Mouse (Mus musculus): ENCODE data around the gene Fndc3b. TPM values are rescaled to one million over a fixed set of nuclear protein-coding genes. Genes with fewer than 3 reads are reported as not detected.

The Fndc3b gene
- polyA plus RNA-seq, 1 experiment from 2014 or later = 153 TPM

DNA sequence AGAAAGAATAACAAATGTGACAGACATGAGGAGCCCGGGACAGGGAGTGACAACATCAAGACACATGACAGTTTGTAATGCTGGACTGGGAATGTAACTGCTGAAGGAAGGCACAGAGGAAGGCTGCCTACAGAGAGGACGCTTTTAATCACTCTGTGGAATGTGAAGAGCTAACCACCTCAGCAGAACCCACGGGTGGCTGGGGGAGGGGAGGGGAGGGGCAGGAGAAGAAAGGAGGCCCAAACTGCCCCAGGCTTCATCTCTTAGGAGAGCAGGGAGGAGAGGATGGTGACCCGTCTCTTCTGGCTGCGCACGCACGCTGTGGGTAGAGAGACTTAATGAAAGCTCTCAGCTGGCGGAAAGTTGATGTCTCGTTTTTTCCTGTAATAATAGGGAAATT lies 25.1 kb upstream of the Fndc3b start:
- H3K27me3 ChIP-seq = no peaks in the 10 kb centered on the region
- no peak for TF ChIP-seq CTCF (IDR thresholded peaks at IDR 0.05)
- in situ Hi-C loops (cut with MboI; ENCODE audit: low pct_unique_long_range_greater_than_20kb) = no loop called here
- ATAC-seq (no peak), DNase-seq (ENCODE audit: low read depth, low spot score) (no peak)
- ChIA-PET CTCF (interaction anchor here (1.2 to 1.3 kb wide), 2 partner anchors 14 to 24 kb away, joined by 3 read pairs; no protein-coding TSS in a partner anchor), POLR2A (no interaction called here)

DNA sequence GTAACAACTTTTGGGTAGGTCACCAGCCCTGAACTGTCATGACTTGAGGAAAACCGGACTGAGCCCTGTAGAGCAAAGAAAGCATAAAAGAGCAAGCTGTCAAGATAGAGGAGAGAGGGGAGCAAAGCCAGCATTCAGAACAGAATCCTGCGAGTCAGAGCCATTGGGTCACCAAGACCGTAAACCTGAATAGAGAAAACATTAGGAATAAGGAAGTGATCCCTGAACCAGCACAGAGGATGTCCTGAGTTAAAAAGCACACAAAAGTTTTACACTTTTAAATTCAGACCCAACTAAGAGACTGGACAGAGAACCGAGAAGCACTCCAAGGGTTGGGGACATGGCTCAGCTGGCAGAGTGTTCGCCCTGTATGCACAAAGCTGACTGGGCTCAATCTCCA lies 24.0 kb upstream of the Fndc3b start:
- no peaks in the 10 kb centered on the region for H3K27me3 ChIP-seq
- no peak for ATAC-seq
- in situ Hi-C loops (cut with MboI; ENCODE audit: low pct_unique_long_range_greater_than_20kb) = no loop called here
- DNase-seq (ENCODE audit: low read depth, low spot score) = no peak
- CTCF ChIA-PET = no interaction called here
- POLR2A ChIA-PET = no interaction called here
- TF ChIP-seq CTCF (IDR thresholded peaks at IDR 0.05) = no peak

DNA sequence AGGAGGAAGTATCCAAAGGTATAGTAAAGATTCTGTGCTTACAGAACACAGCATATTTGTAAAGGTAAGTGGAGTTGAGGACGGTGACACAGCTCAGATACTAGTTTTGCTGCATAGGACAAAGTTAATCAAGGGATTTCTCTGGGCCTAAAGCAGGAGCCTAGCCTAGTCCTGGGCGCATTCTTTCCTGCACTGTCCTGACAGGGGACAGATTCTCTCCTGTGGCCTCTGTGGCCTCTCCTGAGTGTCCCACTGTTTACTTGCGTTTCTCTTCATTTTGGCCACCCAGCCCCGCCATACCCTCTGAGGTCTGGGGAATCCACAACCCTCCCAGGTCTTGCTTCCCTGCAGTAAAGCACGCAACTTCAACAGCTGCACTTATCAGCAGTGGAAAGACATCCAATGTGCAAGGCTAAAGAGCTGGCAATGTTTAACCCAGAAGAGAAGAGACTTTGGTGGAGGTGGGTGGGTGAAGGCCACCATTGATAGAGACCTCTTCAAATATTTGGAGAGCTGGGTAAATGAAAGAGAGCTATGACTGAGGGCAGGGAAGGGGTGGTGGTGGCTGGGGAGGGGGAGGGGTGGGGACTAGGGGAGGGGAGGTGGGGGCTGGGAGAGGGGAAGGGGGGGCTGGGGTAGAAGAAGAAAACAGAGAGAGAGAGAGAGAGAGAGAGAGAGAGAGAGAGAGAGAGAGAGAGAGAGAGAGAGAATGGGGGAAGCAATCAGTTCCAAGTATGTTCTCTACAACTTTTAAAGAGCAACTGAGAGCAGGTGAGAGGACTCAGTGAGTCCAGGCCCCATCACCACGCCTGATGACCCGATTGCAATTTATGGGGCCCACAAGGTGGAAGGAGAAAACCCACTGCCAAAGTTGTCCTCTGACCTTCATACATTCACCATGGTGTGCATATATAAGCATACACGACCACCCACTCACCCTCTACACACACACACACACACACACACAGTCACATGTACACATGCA lies 18.0 kb upstream of the Fndc3b start:
- DNase-seq (ENCODE audit: low read depth, low spot score) (no peak), ATAC-seq (no peak)
- in situ Hi-C loops (cut with MboI; ENCODE audit: low pct_unique_long_range_greater_than_20kb) = no loop called here
- no peaks in the 10 kb centered on the region for H3K27me3 ChIP-seq
- no peak for TF ChIP-seq CTCF (IDR thresholded peaks at IDR 0.05)
- ChIA-PET CTCF (interaction anchor here (1.3 kb wide), 1 partner anchor 28 kb away, joined by 3 read pairs; no protein-coding TSS in a partner anchor), POLR2A (no interaction called here)

DNA sequence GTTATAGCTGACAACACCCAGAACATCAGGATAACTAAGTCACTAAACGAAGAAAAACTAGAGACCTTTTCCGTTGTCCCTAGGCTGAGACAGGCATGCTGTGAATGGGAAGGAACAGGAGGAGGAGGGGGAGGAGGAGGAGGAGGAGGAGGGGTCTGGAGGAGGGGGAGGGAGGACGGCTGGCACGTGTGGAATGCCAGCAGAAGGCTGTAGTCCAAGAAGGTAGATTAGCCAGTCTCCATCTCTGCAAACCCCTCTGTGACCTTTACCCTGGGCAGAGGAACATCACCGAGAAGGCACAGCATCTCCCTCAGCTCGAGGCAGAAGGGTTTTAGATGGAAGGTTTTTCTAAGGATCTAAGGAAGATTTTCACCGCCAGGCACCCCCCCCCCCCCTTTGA lies 17.1 kb upstream of the Fndc3b start:
- no peak for TF ChIP-seq CTCF (IDR thresholded peaks at IDR 0.05)
- H3K27me3 ChIP-seq = no peaks in the 10 kb centered on the region
- in situ Hi-C loops (cut with MboI; ENCODE audit: low pct_unique_long_range_greater_than_20kb) = no loop called here
- CTCF ChIA-PET = interaction anchor here (1.3 kb wide), 1 partner anchor 29 kb away, joined by 3 read pairs; no protein-coding TSS in a partner anchor
- POLR2A ChIA-PET = interaction anchor here (0.6 kb wide), 1 partner anchor 890 kb away, joined by 3 read pairs; no protein-coding TSS in a partner anchor
- DNase-seq (ENCODE audit: low read depth, low spot score) = no peak
- no peak for ATAC-seq

DNA sequence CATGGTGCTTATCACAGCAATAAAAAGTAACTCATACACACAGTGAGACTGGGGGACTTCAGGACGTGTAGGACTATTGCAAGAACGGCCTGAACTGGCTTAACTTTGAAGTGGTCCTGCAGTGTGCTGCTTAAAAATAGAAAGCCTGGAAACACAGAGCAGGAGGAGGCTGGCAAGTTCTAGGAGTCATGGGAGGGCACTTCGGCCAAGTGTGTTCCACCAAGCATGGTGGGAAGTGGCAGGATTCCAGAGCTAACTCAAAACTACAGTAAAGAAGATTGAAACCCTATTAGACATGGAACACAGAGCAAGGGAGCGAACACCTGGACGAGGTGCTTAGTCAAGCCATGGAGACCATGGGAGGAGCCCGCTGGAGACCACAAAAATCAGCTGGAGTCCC lies 14.6 kb upstream of the Fndc3b start:
- ChIA-PET POLR2A (no interaction called here), CTCF (interaction anchor here (1.0 to 1.3 kb wide), 2 partner anchors 14 to 288 kb away, joined by 3 read pairs; no protein-coding TSS in a partner anchor)
- no peaks in the 10 kb centered on the region for H3K27me3 ChIP-seq
- TF ChIP-seq CTCF (IDR thresholded peaks at IDR 0.05) = no peak
- in situ Hi-C loops (cut with MboI; ENCODE audit: low pct_unique_long_range_greater_than_20kb) = no loop called here
- DNase-seq (ENCODE audit: low read depth, low spot score) (no peak), ATAC-seq (no peak)

DNA sequence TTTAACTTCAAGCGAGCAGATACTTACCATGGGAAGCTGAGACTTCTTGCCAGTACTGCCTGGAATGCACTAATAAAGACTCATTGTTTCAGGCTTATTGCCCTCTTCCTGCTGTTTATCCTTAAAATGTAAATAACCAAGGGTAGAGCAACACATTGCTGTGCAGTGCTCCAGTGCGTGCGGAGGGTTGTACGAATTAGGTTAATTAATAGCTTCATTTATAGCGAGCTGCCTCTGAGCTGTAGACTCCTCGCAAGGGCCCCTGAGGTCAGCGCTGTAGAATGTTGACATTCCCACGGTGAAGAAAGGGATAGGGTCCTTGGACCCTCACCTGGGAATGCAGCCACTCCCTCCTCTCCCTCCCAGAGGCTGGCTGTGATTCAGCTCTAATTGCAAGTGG lies 13.1 kb upstream of the Fndc3b start:
- ChIA-PET CTCF (interaction anchor here (0.8 kb wide), 1 partner anchor 54 kb away, joined by 3 read pairs; no protein-coding TSS in a partner anchor), POLR2A (interaction anchor here (1.1 kb wide), 1 partner anchor 13 kb away, joined by 3 read pairs; the partner anchor contains the start of gene Fndc3b)
- in situ Hi-C loops (cut with MboI; ENCODE audit: low pct_unique_long_range_greater_than_20kb) = no loop called here
- H3K27me3 ChIP-seq = no peaks in the 10 kb centered on the region
- no peak for ATAC-seq
- no peak for TF ChIP-seq CTCF (IDR thresholded peaks at IDR 0.05)
- DNase-seq (ENCODE audit: low read depth, low spot score) = no peak

DNA sequence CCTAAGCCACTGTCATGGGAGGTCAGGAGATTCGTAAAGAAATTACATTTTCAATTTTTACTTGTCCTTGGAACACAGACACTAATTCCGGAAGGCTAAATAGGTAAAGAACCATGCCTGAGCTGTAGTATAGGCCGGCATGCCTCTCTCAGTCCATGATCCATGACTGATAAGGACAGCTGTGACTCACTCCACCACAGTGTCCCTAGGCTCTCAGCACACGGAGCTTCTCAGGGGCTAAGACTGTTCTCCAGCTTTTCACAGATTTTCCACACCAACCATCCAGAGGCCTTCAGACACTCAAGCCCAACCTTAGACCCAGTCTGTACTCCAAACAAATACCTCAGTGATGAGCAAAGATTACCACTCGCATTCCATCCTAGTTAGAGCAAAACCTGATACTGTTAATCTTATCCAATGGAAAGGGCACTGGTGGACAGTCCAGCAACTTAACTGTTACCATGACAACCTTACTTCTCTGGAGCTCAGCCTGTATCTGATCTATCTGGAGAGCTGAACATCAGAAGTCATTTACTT lies 7.8 kb upstream of the Fndc3b start:
- TF ChIP-seq CTCF (IDR thresholded peaks at IDR 0.05) = no peak
- H3K27me3 ChIP-seq = no peaks in the 10 kb centered on the region
- in situ Hi-C loops (cut with MboI; ENCODE audit: low pct_unique_long_range_greater_than_20kb) = loop anchor here (5.0 to 10.0 kb wide), 2 partner anchors 68 to 386 kb away; no protein-coding TSS in a partner anchor
- ChIA-PET POLR2A (interaction anchor here (0.6 kb wide), 1 partner anchor 23 kb away, joined by 3 read pairs; no protein-coding TSS in a partner anchor), CTCF (interaction anchor here (0.7 to 1.5 kb wide), 7 partner anchors 12 to 321 kb away, joined by 3 to 5 read pairs (median 3); no protein-coding TSS in a partner anchor)
- DNase-seq (ENCODE audit: low read depth, low spot score) (no peak), ATAC-seq (peak; percentile 91)

DNA sequence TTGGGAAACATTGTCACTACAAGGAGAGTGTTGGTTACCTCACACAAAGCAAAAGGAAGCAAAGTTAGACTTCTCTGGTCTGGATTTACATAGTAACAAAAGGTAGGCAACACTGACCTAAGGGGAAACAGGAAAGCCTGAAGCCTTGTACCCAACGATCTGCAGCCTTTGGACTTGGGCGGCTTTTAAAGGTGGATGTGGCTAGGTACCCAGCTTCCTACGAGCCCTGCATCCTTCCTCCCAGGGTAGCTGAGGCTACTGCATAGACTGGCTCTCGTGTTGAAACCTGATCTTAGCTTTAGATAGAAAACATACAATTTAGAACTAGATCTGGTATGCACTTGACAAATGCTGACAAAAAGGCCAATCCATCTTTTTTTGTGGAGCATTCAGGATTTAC lies 2.9 kb upstream of the Fndc3b start:
- in situ Hi-C loops (cut with MboI; ENCODE audit: low pct_unique_long_range_greater_than_20kb) = loop anchor here (5.0 to 10.0 kb wide), 2 partner anchors 148 to 391 kb away; no protein-coding TSS in a partner anchor
- no peaks in the 10 kb centered on the region for H3K27me3 ChIP-seq
- ChIA-PET CTCF (interaction anchor here (1.4 kb wide), 1 partner anchor 393 kb away, joined by 5 read pairs; no protein-coding TSS in a partner anchor), POLR2A (no interaction called here)
- DNase-seq (ENCODE audit: low read depth, low spot score) = no peak
- no peak for ATAC-seq
- TF ChIP-seq CTCF (IDR thresholded peaks at IDR 0.05) = no peak

DNA sequence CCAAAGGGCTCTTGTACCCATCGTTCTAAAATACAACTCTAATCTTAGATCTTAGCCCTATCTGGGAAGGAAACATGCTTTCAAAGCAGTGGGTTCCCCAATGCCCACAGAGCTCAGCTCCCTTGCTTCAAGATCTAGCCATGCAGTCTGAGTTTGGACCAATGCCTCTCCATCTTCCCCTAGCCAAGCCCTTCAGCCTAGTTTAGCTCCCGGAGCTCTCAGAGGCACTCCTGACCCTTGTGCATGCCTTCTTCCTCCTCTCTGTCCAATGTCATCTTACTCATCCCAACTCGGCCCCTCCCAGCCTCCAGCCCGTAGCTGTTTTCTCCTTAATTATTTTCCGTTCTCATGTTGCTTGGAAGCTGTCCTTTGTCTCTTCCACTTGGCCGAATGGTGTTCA lies 1.3 kb upstream of the Fndc3b start:
- no peak for ATAC-seq
- ChIA-PET CTCF (interaction anchor here (0.9 to 2.0 kb wide), 8 partner anchors 10 to 395 kb away, joined by 3 to 5 read pairs (median 4); no protein-coding TSS in a partner anchor), POLR2A (no interaction called here)
- no peak for DNase-seq (ENCODE audit: low read depth, low spot score)
- in situ Hi-C loops (cut with MboI; ENCODE audit: low pct_unique_long_range_greater_than_20kb) = loop anchor here (5.0 to 10.0 kb wide), 2 partner anchors 150 to 392 kb away; no protein-coding TSS in a partner anchor
- no peak for TF ChIP-seq CTCF (IDR thresholded peaks at IDR 0.05)
- no peaks in the 10 kb centered on the region for H3K27me3 ChIP-seq

DNA sequence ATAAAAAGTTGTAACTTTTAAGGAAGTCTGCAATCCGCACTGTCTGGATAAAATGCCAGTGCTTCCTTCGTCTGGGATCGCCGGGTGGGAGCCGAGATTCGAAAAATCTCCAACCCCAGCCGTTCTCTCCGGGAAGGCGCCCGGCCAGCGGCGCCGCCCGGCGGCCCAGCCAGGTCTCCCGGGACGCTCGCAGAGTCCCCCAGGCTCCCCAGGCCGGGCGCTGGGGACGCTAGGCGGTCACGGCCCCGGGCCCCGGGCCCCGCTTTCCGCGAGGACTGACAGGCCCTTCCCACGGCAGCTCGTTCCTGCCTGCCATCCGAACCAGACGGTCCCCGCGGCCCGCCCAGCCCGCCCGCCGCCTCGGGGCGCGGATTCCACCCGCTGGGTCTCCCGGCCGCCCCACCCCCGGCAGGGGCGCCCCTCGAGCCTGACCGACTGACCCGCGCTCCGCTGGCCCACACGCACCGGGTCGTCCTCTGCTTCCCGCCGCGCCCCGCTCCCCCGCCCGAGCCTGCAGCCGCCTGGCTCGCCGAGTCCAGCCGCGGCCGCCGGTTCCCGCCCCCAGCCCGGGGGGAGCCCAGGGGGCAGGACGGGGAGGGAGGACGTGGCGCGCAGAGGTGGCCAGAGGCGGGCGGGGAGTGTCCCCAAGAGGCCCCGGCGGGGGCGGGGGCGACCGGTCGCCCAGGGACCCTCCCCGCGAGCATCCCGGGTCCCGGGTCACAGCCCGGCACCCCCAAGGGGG lies 1.0 kb downstream of the Fndc3b start:
- in situ Hi-C loops (cut with MboI; ENCODE audit: low pct_unique_long_range_greater_than_20kb) = loop anchor here (5.0 to 10.0 kb wide), 2 partner anchors 152 to 395 kb away; no protein-coding TSS in a partner anchor
- no peak for DNase-seq (ENCODE audit: low read depth, low spot score)
- ATAC-seq = peak; percentile 79
- TF ChIP-seq CTCF (IDR thresholded peaks at IDR 0.05) = no peak
- no peaks in the 10 kb centered on the region for H3K27me3 ChIP-seq
- CTCF ChIA-PET = interaction anchor here (2.0 kb wide), 1 partner anchor 17 kb away, joined by 5 read pairs; no protein-coding TSS in a partner anchor
- POLR2A ChIA-PET = interaction anchor here (0.6 to 1.3 kb wide), 8 partner anchors 58 to 398 kb away, joined by 3 to 6 read pairs (median 4); no protein-coding TSS in a partner anchor

Data from Patski (cell line).